Mouse (Mus musculus) CH12.LX (cell line): ENCODE measurements around the gene Ccdc70. TPM values are rescaled to one million over a fixed set of nuclear protein-coding genes. Genes with fewer than 3 reads are reported as not detected.

Source experiments
- DNase-seq: peaks from one replicate; pipeline ENCODE4 v3.0.0-alpha.2; 2013; ENCODE audit errors: extremely low read depth
- H3K27ac ChIP-seq: 2 replicates; pipeline ENCODE4 v1.5.1; 2012; ENCODE audit warnings: low read depth, mild to moderate bottlenecking, control low read depth, moderate library complexity; ENCODE audit not compliant: insufficient read depth
- H3K27me3 ChIP-seq: replicated peaks from 2 replicates; pipeline ENCODE3; 2012; ENCODE audit warnings: inconsistent platforms
- H3K36me3 ChIP-seq, 2 experiments: replicated peaks in 1 of 2; 2 replicates each; pipeline versions ENCODE3 to v1.6.1; 2012; ENCODE audit warnings: inconsistent platforms in 1 of 2, low read length in 1 of 2, mild to moderate bottlenecking in 1 of 2, mixed read lengths in 1 of 2, moderate library complexity in 1 of 2; ENCODE audit not compliant: control insufficient read depth in 1 of 2, insufficient read depth in 1 of 2
- H3K4me1 ChIP-seq, 2 experiments: 2 replicates each; pipeline ENCODE4 v1.6.1; 2012; ENCODE audit warnings: inconsistent platforms in 1 of 2, moderate library complexity in 1 of 2; ENCODE audit not compliant: insufficient read depth in 2 of 2, control insufficient read depth in 1 of 2
- H3K4me2 ChIP-seq: 2 replicates; pipeline ENCODE4 v1.6.1; 2012; ENCODE audit warnings: low read depth, mild to moderate bottlenecking, control low read depth; ENCODE audit not compliant: poor library complexity, insufficient read depth, severe bottlenecking
- H3K4me3 ChIP-seq, 3 experiments: fragments of 150-350 bp in 1 of 3; sonication (generic) in 1 of 3; replicated peaks in 1 of 3; 2 replicates each; pipeline versions ENCODE3 to v1.5.1; 2011 to 2012; ENCODE audit warnings: low read depth in 2 of 3, low read length in 2 of 3, mild to moderate bottlenecking in 2 of 3, moderate library complexity in 2 of 3, control low read depth in 1 of 3, improper control_type of control experiment in 1 of 3, inconsistent platforms in 1 of 3, mixed read lengths in 1 of 3; ENCODE audit not compliant: poor library complexity in 1 of 3
- H3K79me2 ChIP-seq: replicated peaks from 2 replicates; pipeline ENCODE4 v1.6.1; 2012; ENCODE audit warnings: mild to moderate bottlenecking, moderate library complexity; ENCODE audit not compliant: control insufficient read depth, poor library complexity, insufficient read depth, severe bottlenecking; ENCODE audit errors: extremely low read depth
- H3K9ac ChIP-seq: 2 replicates; pipeline ENCODE4 v1.6.1; 2012; ENCODE audit warnings: low read depth, mild to moderate bottlenecking, control low read depth, moderate library complexity; ENCODE audit not compliant: insufficient read depth
- H3K9me3 ChIP-seq: replicated peaks from 2 replicates; pipeline ENCODE3; 2012; ENCODE audit warnings: low read length, inconsistent platforms, mixed read lengths
- CHD1 ChIP-seq: IDR thresholded peaks from 2 replicates; pipeline ENCODE4 v1.6.1; 2012; ENCODE audit warnings: low read depth, low read length, improper control_type of control experiment, inconsistent platforms
- CHD2 ChIP-seq: IDR thresholded peaks from 2 replicates; pipeline ENCODE4 v1.6.1; 2011; ENCODE audit warnings: low read length, improper control_type of control experiment
- E2F4 ChIP-seq: IDR thresholded peaks from 2 replicates; pipeline ENCODE4 v1.6.1; 2011; ENCODE audit warnings: low read depth, low read length, improper control_type of control experiment; ENCODE audit not compliant: insufficient replicate concordance
- ETS1 ChIP-seq: conservative IDR thresholded peaks from 2 replicates; pipeline ENCODE4 v1.6.1; 2012; ENCODE audit warnings: low read depth, mild to moderate bottlenecking, inconsistent platforms, low read length, improper control_type of control experiment, moderate library complexity
- GABPA ChIP-seq: IDR thresholded peaks from 2 replicates; pipeline ENCODE4 v1.6.1; 2012; ENCODE audit warnings: low read depth, low read length, improper control_type of control experiment, inconsistent platforms; ENCODE audit not compliant: insufficient replicate concordance
- IRF4 ChIP-seq: IDR thresholded peaks from 2 replicates; pipeline ENCODE4 v1.6.1; 2014; ENCODE audit warnings: low read depth, mild to moderate bottlenecking, inconsistent platforms, low read length, improper control_type of control experiment
- JUN ChIP-seq: IDR thresholded peaks from 2 replicates; pipeline ENCODE4 v1.6.1; 2011; ENCODE audit warnings: low read depth, mild to moderate bottlenecking, low read length, improper control_type of control experiment, moderate library complexity; ENCODE audit not compliant: insufficient read depth
- KAT2A ChIP-seq: IDR thresholded peaks from 2 replicates; pipeline ENCODE4 v1.6.1; 2012; ENCODE audit warnings: low read length, improper control_type of control experiment, inconsistent platforms; ENCODE audit not compliant: insufficient replicate concordance
- MAZ ChIP-seq: IDR thresholded peaks from 2 replicates; pipeline ENCODE4 v1.6.1; 2012; ENCODE audit warnings: low read depth, mild to moderate bottlenecking, inconsistent platforms, low read length, improper control_type of control experiment, moderate library complexity
- NELFE ChIP-seq: IDR thresholded peaks from 2 replicates; pipeline ENCODE4 v1.6.1; 2011; ENCODE audit warnings: low read depth, low read length, improper control_type of control experiment
- NRF1 ChIP-seq: IDR thresholded peaks from 2 replicates; pipeline ENCODE4 v1.6.1; 2014; ENCODE audit warnings: low read depth, mild to moderate bottlenecking, inconsistent platforms, low read length, improper control_type of control experiment, moderate library complexity
- POLR2A ChIP-seq: IDR thresholded peaks from 2 replicates; pipeline ENCODE4 v1.6.1; 2011; ENCODE audit warnings: low read depth, mild to moderate bottlenecking, improper control_type of control experiment, low read length
- RCOR1 ChIP-seq: conservative IDR thresholded peaks from 2 replicates; pipeline ENCODE4 v1.6.1; 2012; ENCODE audit warnings: low read depth, mild to moderate bottlenecking, inconsistent platforms, low read length, improper control_type of control experiment
- SIN3A ChIP-seq: IDR thresholded peaks from 2 replicates; pipeline ENCODE4 v1.6.1; 2012; ENCODE audit warnings: low read length, improper control_type of control experiment, inconsistent platforms
- SMC3 ChIP-seq: IDR thresholded peaks from 2 replicates; pipeline ENCODE4 v1.6.1; 2011; ENCODE audit warnings: low read depth, low read length, improper control_type of control experiment
- TBP ChIP-seq: conservative IDR thresholded peaks from 2 replicates; pipeline ENCODE4 v1.6.1; 2011; ENCODE audit warnings: low read depth, low read length, improper control_type of control experiment
- USF1 ChIP-seq: IDR thresholded peaks from 2 replicates; pipeline ENCODE4 v1.6.1; 2014; ENCODE audit warnings: low read depth, mild to moderate bottlenecking, inconsistent platforms, low read length, improper control_type of control experiment
- ZC3H11A ChIP-seq: IDR thresholded peaks from 2 replicates; pipeline ENCODE4 v1.6.1; 2012; ENCODE audit warnings: low read depth, mild to moderate bottlenecking, inconsistent platforms, low read length, improper control_type of control experiment
- ZNF384 ChIP-seq: IDR thresholded peaks from 2 replicates; pipeline ENCODE4 v1.6.1; 2012; ENCODE audit warnings: low read depth, low read length, improper control_type of control experiment, inconsistent platforms
- dilution Hi-C: fragments of 300-500 bp; cut with MboI; formaldehyde crosslinking; loops from 2 replicates; pipeline ENCODE4 v1.14.3; 2020; ENCODE audit warnings: low sequenced_read_pairs; ENCODE audit not compliant: extremely low pct_unique_long_range_greater_than_20kb, extremely low pct_ligation_motif_present
- in situ Hi-C: fragments of 300-500 bp; cut with MboI; formaldehyde crosslinking; loops from 3 replicates; pipeline ENCODE4 v1.14.3; 2019; ENCODE audit warnings: low sequenced_read_pairs, low pct_ligation_motif_present, low pct_unique_long_range_greater_than_20kb, mixed read lengths
- polyA plus RNA-seq: library from polyadenylated mRNA; unstranded; fragments of >175 nt; gene quantifications from 2 replicates; pipeline ENCODE4 v1.2.1, GENCODE M21; 2012; ENCODE audit warnings: low read depth; ENCODE audit not compliant: insufficient read length
- total RNA-seq, 2 experiments: library from RNA; depleted of rRNA; stranded (reverse); fragments of 300-350 nt in 1 of 2; fragments of >200 nt in 1 of 2; gene quantifications; 2 replicates each; pipeline ENCODE4 v1.2.3; 2012 to 2014

The Ccdc70 gene
- total and polyA plus RNA-seq, 3 experiments, result not detected

GRCm38 (mm10) chr8:22013034-22013707, 43.6 kb downstream of the Ccdc70 start (continued):
- no peak for TF ChIP-seq SMC3
- TF ChIP-seq POLR2A, result peak; percentile 78
- TF ChIP-seq KAT2A, result no peak
- no peak for TF ChIP-seq ETS1
- no peak for TF ChIP-seq MAZ
- peak; percentile 50 for TF ChIP-seq USF1
- peak; percentile 57; the same call in 1 of the 2 replicates for TF ChIP-seq NELFE
- no peak for TF ChIP-seq ZNF384

DNA sequence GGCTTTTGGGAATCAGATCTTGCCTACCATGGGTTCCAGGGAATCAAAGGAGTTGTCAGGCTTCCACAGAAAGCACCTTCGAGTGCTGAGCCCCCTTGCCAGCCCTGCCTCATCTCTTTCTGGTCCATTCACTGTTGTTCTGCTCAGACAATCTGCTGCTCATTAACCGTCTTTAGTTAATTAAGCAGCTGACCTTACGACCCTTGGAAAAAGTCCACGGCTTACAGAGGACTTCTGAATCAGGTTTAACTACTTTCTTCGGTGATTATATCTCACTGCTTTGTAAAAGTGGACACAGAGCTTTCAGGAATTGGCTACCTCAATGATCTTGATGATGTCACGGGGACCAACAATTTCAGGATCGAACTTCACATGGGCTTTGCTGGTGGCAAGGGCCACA, 48.2 kb downstream of the Ccdc70 start:
- no peaks in the 10 kb centered on the region for H3K9me3 ChIP-seq
- dilution Hi-C loops, result no loop called here
- H3K27ac ChIP-seq, result no peak overlapping the region
- DNase-seq, result no peak
- H3K27me3 ChIP-seq, result peaks cover 10% of the 10 kb centered on the region
- H3K79me2 ChIP-seq, result no peaks in the 10 kb centered on the region
- no peak overlapping the region for H3K4me3 ChIP-seq
- in situ Hi-C loops, result no loop called here
- peaks cover 9 to 11% of the 10 kb centered on the region in 2 experiments for H3K4me1 ChIP-seq
- no peak overlapping the region for H3K9ac ChIP-seq
- no peak for TF ChIP-seq ZNF384
- TF ChIP-seq SIN3A, result no peak
- TF ChIP-seq RCOR1, result no peak
- TF ChIP-seq GABPA, result no peak
- no peak for TF ChIP-seq NRF1
- no peak for TF ChIP-seq CHD1
- no peak for TF ChIP-seq JUN
- TF ChIP-seq SMC3, result no peak
- TF ChIP-seq ETS1, result no peak
- TF ChIP-seq KAT2A, result no peak
- TF ChIP-seq ZC3H11A, result no peak
- TF ChIP-seq MAZ, result no peak
- TF ChIP-seq E2F4, result no peak
- no peak for TF ChIP-seq TBP
- no peak for TF ChIP-seq CHD2
- TF ChIP-seq IRF4, result no peak
- no peaks in the 10 kb centered on the region for H3K36me3 ChIP-seq
- no peak overlapping the region for H3K4me2 ChIP-seq
